In the genomic region with DNA sequence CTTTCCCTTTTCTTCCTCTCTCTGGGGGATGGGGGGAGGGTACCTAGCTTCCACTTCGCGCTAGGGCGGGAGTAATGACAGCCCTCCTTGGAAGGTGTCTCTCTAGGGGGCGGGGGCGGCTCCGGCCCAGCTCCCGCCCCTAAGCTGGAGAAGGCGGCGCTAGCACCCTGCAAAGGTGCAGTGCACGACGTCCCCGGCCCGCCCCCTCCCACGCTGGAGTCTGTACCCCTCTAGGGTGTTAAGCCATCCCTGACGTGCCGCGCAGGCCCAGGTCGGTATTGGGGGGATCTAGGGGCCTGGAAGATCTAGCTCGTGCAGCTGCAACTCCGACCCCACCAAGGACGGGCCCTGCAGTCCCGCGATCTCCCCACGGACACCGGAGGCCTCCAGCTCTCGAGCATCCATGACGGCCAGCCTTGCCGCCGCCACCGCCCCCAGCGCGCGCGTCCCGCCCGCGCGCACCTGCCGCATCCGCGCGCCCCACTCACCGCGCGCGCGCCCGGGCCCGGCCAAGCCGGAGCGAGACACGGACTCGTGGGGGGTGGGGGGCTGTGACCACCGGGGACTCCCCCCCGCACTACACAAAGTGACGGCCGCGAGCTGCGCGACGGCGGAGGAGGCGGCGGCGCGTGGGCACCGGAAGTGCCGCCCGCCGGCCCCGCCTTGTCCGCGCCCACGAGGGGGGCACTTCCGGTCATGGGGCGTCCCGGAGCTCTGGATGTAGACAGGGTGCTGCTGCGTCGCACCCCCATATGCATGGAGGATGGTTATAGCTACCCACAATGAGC, we compare ENCODE assay signal across 8 mouse cellular contexts. TPM values are rescaled to one million over a fixed set of nuclear protein-coding genes. Genes with fewer than 3 reads are reported as not detected.
A peak's percentile ranks its signal among the peaks of the same experiment; 100 is the strongest.
DNase-seq lines count a peak whose midpoint lies in the region; ATAC-seq lines count a peak whose summit lies in the region.

Zfp316 (minus strand) TSS at position 660 of the 788 bp plus-strand sequence.

- WGBS in intestine, embryonic 16.5 days, result under 1% methylated on average over 66 of the region's 79 CpGs
- WGBS in midbrain, embryonic 11.5 days, result under 1% methylated on average over 74 of the region's 79 CpGs

- ATAC-seq in intestine, embryonic 16.5 days, result peak; percentile 85
- peak; percentile 86 for ATAC-seq in midbrain, embryonic 11.5 days (ENCODE audit: low FRiP score)
- ATAC-seq in erythroid progenitor cell, adult 5-6 weeks (replicated peaks; ENCODE audit: low FRiP score, poor library complexity, severe bottlenecking), result no peak

- peak within 1 kb of the TSS; percentile 94 for H3K9ac ChIP-seq in intestine, embryonic 16.5 days (ENCODE audit: low read depth, low read length)
- peak within 1 kb of the TSS; percentile 97 for H3K9ac ChIP-seq in midbrain, embryonic 11.5 days (ENCODE audit: low read length)

- intact Hi-C loops in left cerebral cortex, postnatal 4 days (cut with DNase I), result no loop called here

- no peaks in the 10 kb centered on the region for H3K27me3 ChIP-seq in intestine, embryonic 16.5 days (replicated peaks; ENCODE audit: control insufficient read depth, insufficient read depth, low read length)
- H3K27me3 ChIP-seq in midbrain, embryonic 11.5 days (ENCODE audit: control insufficient read depth, insufficient read depth, low read length), result no peaks in the 10 kb centered on the region

- H3K4me3 ChIP-seq in intestine, embryonic 16.5 days (ENCODE audit: low read length), result peak within 1 kb of the TSS; percentile 93
- peak within 1 kb of the TSS; percentile 99 for H3K4me3 ChIP-seq in midbrain, embryonic 11.5 days (ENCODE audit: low read depth, low read length)

- peaks cover 8% of the 10 kb centered on the region for H3K4me1 ChIP-seq in intestine, embryonic 16.5 days (ENCODE audit: control insufficient read depth, insufficient read depth, low read length)
- peaks cover 16% of the 10 kb centered on the region for H3K4me1 ChIP-seq in midbrain, embryonic 11.5 days (ENCODE audit: control insufficient read depth, insufficient read depth, low read length)

- DNase-seq in adrenal gland, adult 2 months, result peak; percentile 83
- DNase-seq in embryo, embryonic 9.5 days (ENCODE audit: extremely low spot score), result peak; percentile 65
- DNase-seq in gonadal fat pad, adult 2 months (ENCODE audit: low read depth), result no peak
- peak; percentile 78 for DNase-seq in left cerebral cortex, postnatal 4 days
- peak; percentile 95 for DNase-seq in midbrain, embryonic 11.5 days (ENCODE audit: low spot score, missing footprints)
- DNase-seq in right cerebral cortex, postnatal 4 days, result peak; percentile 78

- no peaks in the 10 kb centered on the region for H3K9me3 ChIP-seq in intestine, embryonic 16.5 days (ENCODE audit: control insufficient read depth, low read length)
- no peaks in the 10 kb centered on the region for H3K9me3 ChIP-seq in midbrain, embryonic 11.5 days (ENCODE audit: control insufficient read depth, low read length)

- peak within 1 kb of the TSS; percentile 59 for H3K27ac ChIP-seq in intestine, embryonic 16.5 days (ENCODE audit: low read length)
- H3K27ac ChIP-seq in midbrain, embryonic 11.5 days (ENCODE audit: low read depth, low read length), result peak within 1 kb of the TSS; percentile 59; the same call in 1 of the 2 replicates

- peak within 1 kb of the TSS; percentile 97 for H3K4me2 ChIP-seq in intestine, embryonic 16.5 days (ENCODE audit: low read depth, low read length)
- peak within 1 kb of the TSS; percentile 95 for H3K4me2 ChIP-seq in midbrain, embryonic 11.5 days

- no peaks in the 10 kb centered on the region for H3K36me3 ChIP-seq in intestine, embryonic 16.5 days (ENCODE audit: control insufficient read depth, insufficient read depth, low read length)
- H3K36me3 ChIP-seq in midbrain, embryonic 11.5 days (ENCODE audit: control insufficient read depth, insufficient read depth, low read length), result no peaks in the 10 kb centered on the region

RNA-seq across cellular contexts. Expression of gene Zfp316, which starts in this region (rescaled TPM):
- total RNA-seq in adrenal gland, adult 2 months (2021), result 1 to 10 TPM; 4.6 to 9.8 TPM
- 21.0 and 25.5 TPM in 2 replicates for polyA plus RNA-seq in adrenal gland, adult 2 months (2012; rRNA removed)
- 10.2 and 15.0 TPM in 2 replicates for polyA plus RNA-seq in gonadal fat pad, adult 2 months (2012; rRNA removed)
- 0.43 and 0.56 TPM in 2 replicates for polyA plus RNA-seq in intestine, embryonic 16.5 days (2015; fragmentation: Nextera tagmentation; extraction: Ambion mirVana)
- total RNA-seq in left cerebral cortex, postnatal 4 days (2021), result 10 to 100 TPM; 29.5 to 30.2 TPM
- 4.3 and 4.5 TPM in 2 replicates for polyA plus RNA-seq in midbrain, embryonic 11.5 days (2014; fragmentation: Nextera tagmentation; extraction: Ambion mirVana)
- total RNA-seq in erythroid progenitor cell, adult 5-6 weeks (2015; ENCODE audit: low replicate concordance), result 0.36 TPM in 1 of 2 replicates, not detected in the other
- 0.64 and 0.76 TPM in 2 replicates for total RNA-seq in erythroid progenitor cell, adult 5-6 weeks (2017; ENCODE audit: low replicate concordance)

Comparison
In these comparisons a context has a peak if more than half of its experiments do, and no peak if none do; other contexts are left out.
1. Peak in ATAC-seq, H3K4me3 ChIP-seq, H3K27ac ChIP-seq, H3K9ac ChIP-seq and H3K4me2 ChIP-seq in intestine, embryonic 16.5 days; RNA of the gene not detected or under 1 TPM.